Mouse (Mus musculus) forebrain, embryonic 10.5 days (tissue): ENCODE results near the gene Osbpl8. TPM values are rescaled to one million over a fixed set of nuclear protein-coding genes. Genes with fewer than 3 reads are reported as not detected.

Source experiments
- DNase-seq: peaks from one replicate; pipeline ENCODE4 v3.0.0-alpha.2; 2017; ENCODE audit warnings: low spot score; ENCODE audit errors: extremely low spot score
- H3K27ac ChIP-seq: fragments of 300-500 bp; sonication (generic); 2 replicates; pipeline ENCODE4 v1.5.1; 2016; ENCODE audit warnings: mild to moderate bottlenecking
- H3K27me3 ChIP-seq: fragments of 300-500 bp; sonication (generic); 2 replicates; pipeline ENCODE4 v1.6.1; 2016; ENCODE audit warnings: mild to moderate bottlenecking; ENCODE audit not compliant: poor library complexity, severe bottlenecking
- H3K36me3 ChIP-seq: fragments of 300-500 bp; sonication (generic); replicated peaks from 2 replicates; pipeline ENCODE4 v1.6.1; 2016; ENCODE audit warnings: mild to moderate bottlenecking, moderate library complexity
- H3K4me1 ChIP-seq: fragments of 300-500 bp; sonication (generic); 2 replicates; pipeline ENCODE4 v1.6.1; 2016
- H3K4me3 ChIP-seq: fragments of 300-500 bp; sonication (generic); 2 replicates; pipeline ENCODE4 v1.5.1; 2016; ENCODE audit warnings: mild to moderate bottlenecking, moderate library complexity
- H3K9me3 ChIP-seq: fragments of 300-500 bp; sonication (generic); 2 replicates; pipeline ENCODE4 v1.6.1; 2016; ENCODE audit warnings: mild to moderate bottlenecking, moderate library complexity
- WGBS: fragments of 180-500 bp; shearing (Covaris S2); methylation state at CpG from one replicate; pipeline ENCODE4 v1.1.7; 2016; 5-methylcytosine and 5-hydroxymethylcytosine counted together
- polyA plus RNA-seq: library from polyadenylated mRNA; unstranded; fragments of >200 nt; fragmentation: Nextera tagmentation; extraction: Ambion mirVana; gene quantifications from 2 replicates; pipeline ENCODE4 v1.2.1, GENCODE M21; 2016

Osbpl8 gene
- 7.3 and 8.2 TPM in 2 replicates for polyA plus RNA-seq

DNA sequence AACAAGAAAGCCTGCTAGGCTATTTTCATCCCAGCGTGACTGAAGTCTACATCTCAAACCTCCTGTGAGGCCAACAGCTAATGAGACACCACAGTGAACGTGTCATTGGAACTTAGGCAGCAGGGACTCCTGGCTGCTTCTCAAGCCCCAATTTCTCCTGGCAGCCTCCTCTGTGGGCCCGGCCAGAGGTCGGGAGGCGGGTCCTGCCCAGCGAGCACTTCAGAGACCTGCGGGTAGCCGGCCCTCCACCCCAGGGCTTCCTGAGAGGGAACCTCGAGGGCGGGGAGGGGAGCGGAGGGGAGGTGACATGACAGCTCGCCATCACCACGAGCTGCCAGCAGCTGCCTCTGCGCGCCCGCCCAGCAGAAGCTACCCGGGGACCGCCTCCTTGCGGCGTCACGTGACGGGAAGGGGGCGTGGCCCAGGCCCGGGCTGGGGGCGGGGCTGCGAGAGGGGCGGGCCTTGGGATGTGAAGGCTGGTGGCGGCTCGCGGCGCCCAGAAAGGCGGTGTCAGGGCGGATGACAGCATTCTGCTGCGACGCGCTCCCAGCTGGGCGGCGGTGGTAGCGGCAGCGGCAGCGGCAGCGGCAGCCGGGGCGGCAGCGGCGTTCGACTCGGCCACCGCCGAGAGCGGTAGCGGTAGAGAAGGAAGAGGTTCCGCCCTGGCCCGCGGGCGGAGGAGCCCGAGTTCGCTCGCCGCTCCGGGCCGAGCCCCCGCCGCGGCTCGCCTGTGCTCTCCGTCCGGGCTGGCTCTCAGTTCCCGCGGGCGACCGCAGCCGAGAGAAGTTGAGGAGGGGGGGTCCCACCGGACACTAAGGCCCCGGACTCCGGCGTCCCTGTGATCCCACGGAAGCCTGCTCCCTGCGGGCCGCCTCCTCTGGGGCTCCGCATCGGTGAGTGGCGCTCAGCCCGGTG is at the start of gene Osbpl8:
TSS of gene Osbpl8 (plus strand) at position 449 of the 915 bp plus-strand sequence.
- Histone ChIP-seq H3K4me3 (peak within 1 kb of the TSS; percentile 99), H3K27ac (peak within 1 kb of the TSS; percentile 92), H3K9me3 (no peaks in the 10 kb centered on the region), H3K27me3 (no peaks in the 10 kb centered on the region), H3K4me1 (peaks cover 21% of the 10 kb centered on the region), H3K36me3 (no peaks in the 10 kb centered on the region)
- peak; percentile 99 for DNase-seq
- under 1% methylated on average over 84 of the region's 84 CpGs for WGBS

DNA sequence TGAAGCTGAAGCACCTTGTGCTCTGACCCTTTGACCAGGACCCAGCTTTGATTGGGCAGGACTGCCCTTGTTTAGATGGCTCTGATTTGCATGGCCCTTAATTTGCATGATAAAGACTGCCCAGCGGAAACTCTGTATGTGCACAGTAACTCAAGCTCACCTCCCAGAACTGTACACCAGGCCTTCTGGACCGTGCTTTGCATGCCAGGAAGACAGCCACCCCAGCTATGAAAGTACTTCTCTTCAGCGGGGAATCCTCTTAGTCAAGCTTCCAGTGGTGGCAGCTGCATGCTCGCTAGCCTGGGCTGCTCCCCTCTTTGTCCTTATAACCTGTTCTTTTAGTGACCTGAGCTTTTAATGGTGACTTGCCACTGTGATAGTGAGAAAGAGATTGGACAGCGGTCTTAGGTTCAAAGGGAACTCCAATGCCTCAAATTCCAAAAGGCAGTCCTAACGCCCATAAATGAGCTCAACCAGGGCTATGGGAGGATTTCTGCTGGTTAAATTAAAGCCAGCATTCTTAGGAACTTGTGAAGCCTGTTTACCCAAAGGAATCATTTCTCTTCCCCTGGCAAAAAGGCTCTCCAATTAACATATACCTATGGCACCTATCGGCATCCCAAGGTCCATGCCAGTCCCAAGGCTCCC is 47.2 kb upstream of the Osbpl8 start:
- Histone ChIP-seq H3K27me3 (no peaks in the 10 kb centered on the region), H3K27ac (0 out of 2 replicates have a peak overlapping the region, but pooled peaks have one; percentile 8), H3K4me3 (no peak overlapping the region), H3K36me3 (no peaks in the 10 kb centered on the region), H3K9me3 (no peaks in the 10 kb centered on the region), H3K4me1 (peaks cover 8% of the 10 kb centered on the region)
- WGBS = 57% methylated on average over 7 of the region's 7 CpGs
- no peak for DNase-seq

DNA sequence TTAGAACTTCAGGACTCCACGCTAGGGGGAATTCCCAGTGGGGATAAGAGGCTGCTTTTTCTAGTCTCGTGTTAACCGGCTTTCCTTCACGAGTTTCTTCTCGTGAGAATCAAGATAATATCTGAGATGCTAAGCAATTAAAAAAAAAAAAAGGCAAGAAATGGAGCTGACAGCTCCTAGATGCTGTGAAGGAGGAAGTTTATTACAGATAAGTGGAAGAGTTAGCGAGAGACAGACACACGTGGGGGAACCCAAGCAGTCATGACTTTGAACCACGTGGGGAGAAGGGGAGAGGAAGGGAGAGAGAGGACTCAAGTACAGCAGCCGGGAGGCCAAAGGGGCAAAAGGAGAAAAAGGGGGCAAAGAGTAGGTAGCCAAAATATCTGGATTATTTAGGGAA is 46.3 kb upstream of the Osbpl8 start:
- no peak overlapping the region for H3K27ac ChIP-seq
- DNase-seq = no peak
- H3K9me3 ChIP-seq = no peaks in the 10 kb centered on the region
- WGBS = 90% methylated on average over 9 of the region's 9 CpGs
- peaks cover 8% of the 10 kb centered on the region for H3K4me1 ChIP-seq
- H3K4me3 ChIP-seq = no peak overlapping the region
- H3K36me3 ChIP-seq = no peaks in the 10 kb centered on the region
- H3K27me3 ChIP-seq = no peaks in the 10 kb centered on the region

DNA sequence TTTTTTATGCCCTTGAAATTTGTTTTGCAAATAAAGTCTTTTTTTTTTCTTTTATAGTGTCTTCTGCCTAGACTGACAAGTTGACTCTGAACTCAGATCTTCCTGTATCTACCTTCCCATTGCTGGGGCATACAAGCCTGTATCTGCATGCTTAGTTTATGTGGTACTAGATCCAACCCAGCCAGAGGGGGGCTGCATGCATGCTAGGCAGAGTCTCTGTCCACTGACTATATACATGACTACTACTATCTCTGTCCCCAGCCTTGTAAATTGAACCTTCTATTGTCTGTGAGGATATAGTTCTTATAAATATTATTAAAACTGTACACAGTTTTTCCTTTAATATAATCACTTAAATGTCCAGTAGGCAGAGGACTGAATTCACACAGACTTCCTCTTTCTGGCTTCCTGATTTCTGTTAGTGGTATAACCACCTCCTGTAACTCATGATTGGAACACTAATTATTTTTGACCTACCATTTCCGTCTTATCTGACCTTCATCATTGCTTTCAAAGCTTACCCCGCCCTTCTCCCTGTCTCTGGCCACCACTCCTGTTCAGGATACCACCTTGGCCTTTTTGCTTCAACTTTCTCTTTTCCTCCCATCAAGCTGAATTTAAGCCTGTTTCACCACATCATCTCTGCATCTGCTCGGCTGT is 45.4 kb upstream of the Osbpl8 start:
- H3K36me3 ChIP-seq = no peaks in the 10 kb centered on the region
- 81% methylated on average over 3 of the region's 3 CpGs for WGBS

DNA sequence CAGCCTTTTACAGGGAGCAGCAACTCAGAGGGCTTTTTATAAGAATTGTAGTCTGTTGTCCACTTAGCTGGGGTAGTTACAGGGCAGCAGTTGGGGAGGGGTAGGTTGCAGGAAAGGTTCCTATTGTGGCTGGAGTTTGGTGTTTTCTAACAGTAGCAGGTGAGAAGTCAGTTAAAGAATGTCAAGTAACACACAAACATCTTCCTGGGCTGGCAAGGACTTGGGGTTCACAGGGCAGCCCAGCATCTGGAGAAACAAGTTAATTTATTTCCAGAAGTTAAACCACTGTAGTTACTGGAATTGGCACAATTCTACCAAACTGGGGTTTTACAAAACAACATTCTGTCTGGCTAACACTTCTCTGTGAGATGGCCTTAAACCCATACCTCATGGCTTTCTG is 44.8 kb upstream of the Osbpl8 start:
- Histone ChIP-seq H3K4me3 (no peak overlapping the region), H3K9me3 (no peaks in the 10 kb centered on the region), H3K36me3 (no peaks in the 10 kb centered on the region), H3K27ac (no peak overlapping the region), H3K27me3 (no peaks in the 10 kb centered on the region), H3K4me1 (peaks cover 8% of the 10 kb centered on the region)
- no peak for DNase-seq

More for the DNA sequence above, 45.4 kb upstream of the Osbpl8 start:
- Histone ChIP-seq H3K27ac (no peak overlapping the region), H3K4me1 (peaks cover 8% of the 10 kb centered on the region), H3K27me3 (no peaks in the 10 kb centered on the region), H3K4me3 (no peak overlapping the region), H3K9me3 (no peaks in the 10 kb centered on the region)
- DNase-seq = no peak

DNA sequence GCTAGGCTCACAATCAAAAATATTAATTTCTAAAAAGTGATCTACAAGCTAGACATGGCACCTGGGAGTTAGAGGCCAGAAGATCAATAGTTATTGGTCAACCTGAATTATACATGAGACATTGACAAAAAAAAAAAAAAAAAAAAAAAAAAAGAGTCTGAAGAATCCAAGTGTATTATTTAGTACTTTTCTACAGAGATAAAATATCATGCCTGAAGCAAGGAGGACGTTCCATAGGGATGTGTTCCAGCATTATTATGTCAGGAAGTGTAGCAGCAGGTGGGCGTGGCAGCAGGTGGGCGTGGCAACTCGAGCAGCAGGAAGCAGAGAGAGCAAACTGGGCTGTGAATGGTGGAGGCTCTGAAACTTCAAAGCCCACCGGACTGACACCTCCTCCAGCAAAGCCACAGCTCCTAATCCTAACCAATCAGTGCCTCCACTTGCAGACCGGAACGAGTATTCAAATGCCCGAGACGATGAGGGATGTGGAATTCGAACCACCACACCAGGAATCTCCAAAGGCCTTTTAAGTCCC is 41.6 kb upstream of the Osbpl8 start:
- Histone ChIP-seq H3K27me3 (no peaks in the 10 kb centered on the region), H3K4me3 (no peak overlapping the region), H3K9me3 (no peaks in the 10 kb centered on the region), H3K4me1 (no peaks in the 10 kb centered on the region), H3K27ac (no peak overlapping the region), H3K36me3 (no peaks in the 10 kb centered on the region)
- DNase-seq = no peak
- 82% methylated on average over 10 of the region's 10 CpGs for WGBS

DNA sequence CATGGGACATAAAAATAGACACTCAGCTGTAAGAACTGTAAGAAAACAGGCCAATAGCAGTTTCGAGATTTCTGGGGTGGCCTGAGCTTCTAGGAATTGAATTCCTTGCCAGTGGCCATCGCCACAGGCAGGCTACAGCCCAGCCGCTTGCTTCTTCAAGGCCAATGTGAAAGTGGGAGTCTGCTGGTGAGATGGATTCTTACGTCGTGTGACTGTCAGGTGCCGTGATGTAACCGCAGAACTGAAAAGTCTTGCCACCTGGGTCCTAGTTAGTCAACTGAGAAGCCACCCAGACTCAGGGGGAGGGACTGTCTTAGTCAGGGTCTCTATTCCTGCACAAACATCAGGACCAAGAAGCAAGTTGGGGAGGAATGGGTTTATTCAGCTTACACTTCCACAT is 40.4 kb upstream of the Osbpl8 start:
- Histone ChIP-seq H3K27me3 (no peaks in the 10 kb centered on the region), H3K27ac (no peak overlapping the region), H3K4me3 (no peak overlapping the region), H3K36me3 (no peaks in the 10 kb centered on the region), H3K4me1 (no peaks in the 10 kb centered on the region), H3K9me3 (no peaks in the 10 kb centered on the region)
- 93% methylated on average over 7 of the region's 7 CpGs for WGBS
- no peak for DNase-seq

DNA sequence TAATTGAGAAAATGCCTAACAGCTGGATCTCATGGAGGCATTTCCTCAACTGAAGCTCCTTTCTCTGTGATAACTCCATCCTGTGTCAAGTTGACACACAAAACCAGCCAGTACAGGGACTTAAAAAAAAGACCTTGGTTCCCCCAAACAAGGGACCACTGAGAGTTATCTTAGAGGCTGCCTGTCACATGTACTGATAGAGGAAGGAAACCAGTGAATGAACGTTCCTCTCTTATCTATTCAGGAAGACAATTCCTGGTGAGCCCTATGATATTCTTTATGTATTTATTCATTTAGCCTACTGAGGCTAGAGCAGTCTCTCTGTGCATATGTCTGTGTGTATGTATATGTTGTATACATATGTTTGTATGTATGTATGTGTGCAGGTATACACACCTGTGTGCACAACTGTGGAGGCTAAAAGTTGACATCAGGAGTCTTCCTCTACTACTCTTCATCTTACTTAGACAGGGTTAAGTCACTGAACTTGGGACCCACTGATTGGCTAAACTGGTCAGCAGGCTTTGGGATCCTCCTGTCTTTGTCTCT is 39.7 kb upstream of the Osbpl8 start:
- Histone ChIP-seq H3K27ac (no peak overlapping the region), H3K4me3 (no peak overlapping the region), H3K36me3 (no peaks in the 10 kb centered on the region), H3K27me3 (no peaks in the 10 kb centered on the region), H3K4me1 (no peaks in the 10 kb centered on the region), H3K9me3 (no peaks in the 10 kb centered on the region)
- WGBS = 70% methylated on average over 1 of the region's 1 CpGs
- no peak for DNase-seq

DNA sequence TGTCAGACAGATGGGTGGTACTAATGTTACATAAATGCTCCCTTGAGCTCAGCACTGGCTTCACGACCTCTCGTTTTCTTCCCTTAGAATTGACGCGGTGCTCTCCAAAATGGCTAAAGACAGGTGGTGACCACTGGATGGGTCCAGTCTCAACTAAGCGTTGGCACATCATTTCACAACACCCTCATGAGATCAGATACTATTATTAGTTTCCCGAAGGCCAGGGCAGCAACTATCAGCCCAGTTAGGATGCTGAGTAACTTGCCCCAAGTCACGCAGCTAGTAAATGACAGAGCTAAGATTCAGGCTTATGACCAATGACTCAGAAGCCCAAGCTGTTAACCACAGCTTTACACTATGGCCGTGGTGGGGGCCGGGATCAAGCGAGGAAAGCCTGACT is 37.2 kb upstream of the Osbpl8 start:
- WGBS = 91% methylated on average over 10 of the region's 10 CpGs
- no peaks in the 10 kb centered on the region for H3K9me3 ChIP-seq
- H3K27me3 ChIP-seq = no peaks in the 10 kb centered on the region
- no peaks in the 10 kb centered on the region for H3K36me3 ChIP-seq
- H3K4me1 ChIP-seq = peaks cover 4% of the 10 kb centered on the region
- no peak overlapping the region for H3K4me3 ChIP-seq
- DNase-seq = no peak
- no peak overlapping the region for H3K27ac ChIP-seq

DNA sequence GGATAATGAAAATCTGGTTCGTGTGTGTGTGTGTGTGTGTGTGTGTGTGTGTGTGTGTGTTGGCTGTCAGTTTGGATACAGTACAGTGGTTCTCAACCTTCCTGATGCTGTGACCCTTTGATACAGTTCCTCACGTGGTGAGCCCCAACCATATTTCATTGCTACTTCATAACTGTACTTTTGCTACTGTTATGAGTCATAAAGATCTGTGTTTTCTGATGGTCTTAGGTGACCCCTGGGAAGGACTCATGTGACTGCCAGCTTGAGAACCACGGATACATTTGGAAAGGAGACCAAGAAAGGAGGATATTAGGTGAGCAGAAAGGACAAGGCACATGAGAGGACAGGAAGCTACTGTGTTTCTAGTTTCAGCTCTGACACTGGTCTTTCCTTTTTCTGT is 36.1 kb upstream of the Osbpl8 start:
- WGBS = 90% methylated on average over 3 of the region's 3 CpGs
- Histone ChIP-seq H3K27ac (no peak overlapping the region), H3K27me3 (no peaks in the 10 kb centered on the region), H3K4me3 (no peak overlapping the region), H3K36me3 (no peaks in the 10 kb centered on the region), H3K4me1 (peaks cover 4% of the 10 kb centered on the region), H3K9me3 (no peaks in the 10 kb centered on the region)
- no peak for DNase-seq

DNA sequence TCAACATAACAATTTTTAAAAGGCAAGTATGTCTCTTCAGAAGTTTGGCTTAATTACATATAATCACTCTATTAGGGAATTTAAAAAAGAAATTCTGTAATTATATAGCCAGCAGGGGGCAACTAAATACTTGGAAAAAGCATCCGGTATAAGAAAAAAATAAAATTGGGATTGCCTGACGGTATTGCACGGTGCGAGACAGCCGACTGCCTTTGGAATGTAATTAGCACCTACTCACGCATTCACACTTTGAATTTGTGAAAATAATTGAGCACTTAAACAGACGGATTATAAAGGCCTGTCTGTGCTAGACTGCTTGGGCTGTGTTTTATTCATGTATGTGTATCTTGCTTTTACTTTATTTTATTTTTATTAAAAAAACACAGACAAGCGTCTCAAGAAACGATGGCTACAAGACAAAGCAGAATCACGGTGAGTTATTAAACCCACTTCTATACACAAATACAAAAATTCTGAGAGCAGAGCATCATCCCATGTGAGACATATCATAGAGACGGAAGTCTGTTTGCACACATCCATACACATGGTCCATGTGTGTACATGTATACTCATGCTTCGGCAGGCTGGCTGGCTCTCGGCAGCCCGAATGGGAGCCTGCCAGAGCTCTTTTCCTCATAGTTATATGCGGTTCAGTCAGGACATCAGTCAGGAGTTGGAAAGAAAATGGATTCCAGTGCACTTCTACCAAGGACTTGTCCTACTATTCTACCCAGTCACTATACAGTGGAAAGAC is 34.5 kb upstream of the Osbpl8 start:
- H3K27ac ChIP-seq = no peak overlapping the region
- peaks cover 4% of the 10 kb centered on the region for H3K4me1 ChIP-seq
- WGBS = 90% methylated on average over 15 of the region's 15 CpGs
- no peak for DNase-seq
- H3K27me3 ChIP-seq = no peaks in the 10 kb centered on the region
- H3K4me3 ChIP-seq = no peak overlapping the region
- no peaks in the 10 kb centered on the region for H3K9me3 ChIP-seq
- no peaks in the 10 kb centered on the region for H3K36me3 ChIP-seq

DNA sequence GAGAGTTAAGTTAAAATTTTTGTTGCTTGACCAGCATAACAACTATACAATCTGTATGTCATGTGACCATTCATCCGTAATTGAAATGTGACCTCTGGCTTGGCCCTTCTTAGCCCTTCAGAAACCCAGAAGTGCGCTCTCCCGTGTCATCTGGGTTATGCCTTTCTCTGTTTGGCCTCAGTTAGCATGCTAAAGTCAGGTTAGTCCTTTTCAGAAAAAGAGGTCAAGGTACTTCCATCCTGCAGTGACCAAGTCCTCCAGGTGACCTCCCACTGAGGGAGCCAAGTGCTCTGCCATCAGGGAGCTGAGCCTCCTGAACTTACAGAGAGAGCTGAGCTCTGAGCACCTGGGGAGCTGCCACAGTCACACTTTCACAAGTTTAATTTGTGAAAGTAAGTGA is 33.7 kb upstream of the Osbpl8 start:
- DNase-seq = no peak
- no peaks in the 10 kb centered on the region for H3K36me3 ChIP-seq
- no peak overlapping the region for H3K27ac ChIP-seq
- no peaks in the 10 kb centered on the region for H3K27me3 ChIP-seq
- H3K4me1 ChIP-seq = peaks cover 4% of the 10 kb centered on the region
- WGBS = 71% methylated on average over 3 of the region's 3 CpGs
- no peak overlapping the region for H3K4me3 ChIP-seq
- H3K9me3 ChIP-seq = no peaks in the 10 kb centered on the region
